In the genomic region with DNA sequence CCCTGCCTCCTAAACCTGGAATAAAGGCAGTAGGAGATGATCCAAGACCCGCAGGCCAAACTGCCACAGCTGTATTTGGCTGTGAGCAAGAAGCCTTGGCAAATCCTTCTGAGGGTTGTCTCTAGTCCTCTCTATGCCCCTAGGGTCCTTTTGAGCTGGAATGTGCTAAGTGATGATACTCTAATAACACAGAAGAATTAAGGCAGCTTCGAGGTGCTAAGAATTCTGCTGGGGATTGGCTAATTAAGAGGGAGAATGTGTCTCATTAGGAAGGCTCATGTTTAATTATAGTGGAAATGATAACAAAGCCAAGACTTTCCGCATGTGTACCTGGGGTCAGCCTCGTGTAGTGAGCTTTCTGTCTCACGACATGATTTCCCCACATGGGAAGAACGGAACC, we compare ENCODE assay signal across 21 mouse cellular contexts.
DNase-seq lines count a peak whose midpoint lies in the region; ATAC-seq and TF ChIP-seq lines count a peak whose summit lies in the region.
"Had no signal": no experiment of that assay in that cellular context is flagged by ENCODE, and none has a peak within 500 bp of the region (broad histone marks: within the 10 kb centered on the region; RNA-seq: fewer than 3 reads in every experiment).

No protein-coding gene starts in this region.

- ATAC-seq in forebrain, embryonic 14.5 days: no peak; the same call in 1 of the 2 replicates
- ATAC-seq in forebrain, embryonic 11.5 days (replicated peaks; ENCODE audit: low FRiP score): no peak
- no peak for ATAC-seq in limb, embryonic 13.5 days (ENCODE audit: low FRiP score, low read depth)
- ATAC-seq in limb, embryonic 15.5 days (ENCODE audit: insufficient number of reproducible peaks, low FRiP score, low TSS enrichment, low read depth): no peak
- ATAC-seq in liver, embryonic 11.5 days (replicated peaks; ENCODE audit: low FRiP score): no peak
- ATAC-seq: forebrain, embryonic 15.5 days; inflammation-experienced regulatory T-cells, adult 6 months had no signal

- H3K9ac ChIP-seq in forebrain, embryonic 14.5 days (ENCODE audit: low read length): no peak overlapping the region
- H3K9ac ChIP-seq in forebrain, embryonic 11.5 days (ENCODE audit: low read length): no peak overlapping the region
- no peak overlapping the region for H3K9ac ChIP-seq in limb, embryonic 13.5 days
- H3K9ac ChIP-seq in limb, embryonic 15.5 days: no peak overlapping the region
- no peak overlapping the region for H3K9ac ChIP-seq in liver, embryonic 11.5 days (ENCODE audit: low read depth, low read length)
- H3K9ac ChIP-seq: forebrain, embryonic 15.5 days; hindbrain, embryonic 13.5 days had no signal

- TF ChIP-seq POLR2A in brain, embryonic 14.5 days (IDR thresholded peaks at IDR 0.05; ENCODE audit: borderline replicate concordance, extremely low read depth, insufficient read depth, insufficient read length, poor library complexity, severe bottlenecking): no peak

- no peaks in the 10 kb centered on the region for H3K27me3 ChIP-seq in forebrain, embryonic 14.5 days (replicated peaks; ENCODE audit: control insufficient read depth, insufficient read depth, low read length)
- no peaks in the 10 kb centered on the region for H3K27me3 ChIP-seq in forebrain, embryonic 11.5 days (ENCODE audit: control insufficient read depth, insufficient read depth, low read length)
- no peaks in the 10 kb centered on the region for H3K27me3 ChIP-seq in limb, embryonic 13.5 days
- no peaks in the 10 kb centered on the region for H3K27me3 ChIP-seq in limb, embryonic 10.5 days (ENCODE audit: low read depth, poor library complexity, severe bottlenecking)
- H3K27me3 ChIP-seq in limb, embryonic 15.5 days: no peaks in the 10 kb centered on the region
- no peaks in the 10 kb centered on the region for H3K27me3 ChIP-seq in liver, embryonic 11.5 days (replicated peaks; ENCODE audit: control insufficient read depth, insufficient read depth, low read length)
- H3K27me3 ChIP-seq: forebrain, embryonic 15.5 days; hindbrain, embryonic 13.5 days had no signal

- 25% methylated on average over 6 of the region's 6 CpGs for WGBS in forebrain, embryonic 14.5 days
- WGBS in forebrain, embryonic 11.5 days: 50% methylated on average over 6 of the region's 6 CpGs
- WGBS in limb, embryonic 13.5 days: 37% methylated on average over 6 of the region's 6 CpGs
- WGBS in limb, embryonic 10.5 days: 67% methylated on average over 6 of the region's 6 CpGs
- WGBS in limb, embryonic 15.5 days: 34% methylated on average over 6 of the region's 6 CpGs
- 65% methylated on average over 6 of the region's 6 CpGs for WGBS in liver, embryonic 11.5 days

- DNase-seq in forebrain, embryonic 14.5 days (ENCODE audit: low spot score): peak; percentile 43
- DNase-seq in forebrain, embryonic 11.5 days (ENCODE audit: low spot score): no peak
- no peak for DNase-seq in limb, embryonic 10.5 days (ENCODE audit: low spot score)
- DNase-seq in brain, embryonic 14.5 days (ENCODE audit: low read depth): peak; percentile 74
- no peak for DNase-seq in right cerebral cortex, postnatal 10 days (ENCODE audit: low spot score in 2 of 2)
- no peak for DNase-seq in liver, embryonic 11.5 days (ENCODE audit: low spot score)
- DNase-seq: adrenal gland, adult 8-10 months; adrenal gland, postnatal 36 days; cerebellum, adult 11-12 months; cerebellum, adult 9-10 months; cerebellum, postnatal 25 days; gastrocnemius, postnatal 10 days; heart, adult 18-20 months; heart, postnatal 10 days; heart, postnatal 4 days had no signal

- H3K27ac ChIP-seq in forebrain, embryonic 14.5 days (ENCODE audit: low read depth, low read length): no peak overlapping the region
- H3K27ac ChIP-seq in forebrain, embryonic 11.5 days (ENCODE audit: low read depth, low read length): no peak overlapping the region
- H3K27ac ChIP-seq in limb, embryonic 13.5 days: 0 out of 2 replicates have a peak overlapping the region, but pooled peaks have one; percentile 33
- no peak overlapping the region for H3K27ac ChIP-seq in limb, embryonic 10.5 days
- 0 out of 2 replicates have a peak overlapping the region, but pooled peaks have one; percentile 11 for H3K27ac ChIP-seq in limb, embryonic 15.5 days
- H3K27ac ChIP-seq in liver, embryonic 11.5 days (ENCODE audit: low read depth, low read length): no peak overlapping the region
- H3K27ac ChIP-seq: forebrain, embryonic 15.5 days; heart, embryonic 10.5 days; hindbrain, embryonic 13.5 days had no signal

- H3K9me3 ChIP-seq in forebrain, embryonic 14.5 days (replicated peaks; ENCODE audit: control insufficient read depth, low read length): no peaks in the 10 kb centered on the region
- H3K9me3 ChIP-seq in forebrain, embryonic 11.5 days (ENCODE audit: control insufficient read depth, low read length): no peaks in the 10 kb centered on the region
- H3K9me3 ChIP-seq in limb, embryonic 13.5 days: no peaks in the 10 kb centered on the region
- no peaks in the 10 kb centered on the region for H3K9me3 ChIP-seq in limb, embryonic 10.5 days (replicated peaks)
- no peaks in the 10 kb centered on the region for H3K9me3 ChIP-seq in limb, embryonic 15.5 days
- H3K9me3 ChIP-seq in liver, embryonic 11.5 days (ENCODE audit: control insufficient read depth, low read length): no peaks in the 10 kb centered on the region
- H3K9me3 ChIP-seq: forebrain, embryonic 15.5 days; heart, embryonic 10.5 days; hindbrain, embryonic 13.5 days had no signal

- no peaks in the 10 kb centered on the region for H3K36me3 ChIP-seq in forebrain, embryonic 14.5 days (ENCODE audit: control insufficient read depth, insufficient read depth, low read length)
- no peaks in the 10 kb centered on the region for H3K36me3 ChIP-seq in forebrain, embryonic 11.5 days (ENCODE audit: control insufficient read depth, insufficient read depth, low read length)
- no peaks in the 10 kb centered on the region for H3K36me3 ChIP-seq in limb, embryonic 13.5 days
- H3K36me3 ChIP-seq in limb, embryonic 10.5 days: no peaks in the 10 kb centered on the region
- H3K36me3 ChIP-seq in limb, embryonic 15.5 days: no peaks in the 10 kb centered on the region
- H3K36me3 ChIP-seq in liver, embryonic 11.5 days (ENCODE audit: control insufficient read depth, insufficient read depth, low read length): no peaks in the 10 kb centered on the region
- H3K36me3 ChIP-seq: forebrain, embryonic 15.5 days; heart, embryonic 10.5 days; hindbrain, embryonic 13.5 days had no signal

- no peaks in the 10 kb centered on the region for H3K4me1 ChIP-seq in forebrain, embryonic 14.5 days (ENCODE audit: control insufficient read depth, insufficient read depth, low read length)
- 0 out of 2 replicates have a peak, but pooled peaks cover 2% of the 10 kb centered on the region for H3K4me1 ChIP-seq in forebrain, embryonic 11.5 days (replicated peaks; ENCODE audit: control insufficient read depth, insufficient read depth, low read length)
- H3K4me1 ChIP-seq in limb, embryonic 13.5 days: peaks cover 37% of the 10 kb centered on the region
- H3K4me1 ChIP-seq in limb, embryonic 10.5 days: peaks cover 9% of the 10 kb centered on the region
- peaks cover 14% of the 10 kb centered on the region for H3K4me1 ChIP-seq in limb, embryonic 15.5 days
- H3K4me1 ChIP-seq in liver, embryonic 11.5 days (replicated peaks; ENCODE audit: control insufficient read depth, insufficient read depth, low read length): no peaks in the 10 kb centered on the region
- H3K4me1 ChIP-seq: heart, embryonic 10.5 days had no signal

- H3K4me3 ChIP-seq in forebrain, embryonic 14.5 days (ENCODE audit: low read depth, low read length): no peak overlapping the region
- no peak overlapping the region for H3K4me3 ChIP-seq in forebrain, embryonic 11.5 days (ENCODE audit: low read depth, low read length)
- H3K4me3 ChIP-seq in limb, embryonic 13.5 days: no peak overlapping the region
- H3K4me3 ChIP-seq in limb, embryonic 10.5 days: no peak overlapping the region
- no peak overlapping the region for H3K4me3 ChIP-seq in limb, embryonic 15.5 days
- H3K4me3 ChIP-seq in liver, embryonic 11.5 days (ENCODE audit: low read depth, low read length): no peak overlapping the region
- H3K4me3 ChIP-seq: forebrain, embryonic 15.5 days; heart, embryonic 10.5 days; hindbrain, embryonic 13.5 days had no signal

- no peak for TF ChIP-seq CTCF in brain, embryonic 14.5 days (IDR thresholded peaks at IDR 0.05; ENCODE audit: borderline replicate concordance, extremely low read depth, insufficient read depth, insufficient read length)

- H3K4me2 ChIP-seq in forebrain, embryonic 14.5 days (ENCODE audit: low read length): no peak overlapping the region
- H3K4me2 ChIP-seq in forebrain, embryonic 11.5 days (ENCODE audit: low read depth, low read length, severe bottlenecking): no peak overlapping the region
- no peak overlapping the region for H3K4me2 ChIP-seq in limb, embryonic 13.5 days (replicated peaks)
- H3K4me2 ChIP-seq in limb, embryonic 15.5 days: no peak overlapping the region
- no peak overlapping the region for H3K4me2 ChIP-seq in liver, embryonic 11.5 days
- H3K4me2 ChIP-seq: forebrain, embryonic 15.5 days; hindbrain, embryonic 13.5 days had no signal

Comparison
In these comparisons a context has a peak if more than half of its experiments do, and no peak if none do; other contexts are left out.
1. DNase-seq: peak in forebrain, embryonic 14.5 days (single experiment) and brain, embryonic 14.5 days (single experiment); none in forebrain, embryonic 11.5 days (single experiment), limb, embryonic 10.5 days (single experiment), right cerebral cortex, postnatal 10 days (0 of 2) and liver, embryonic 11.5 days (single experiment).
2. H3K27ac ChIP-seq: peak in limb, embryonic 13.5 days (single experiment) and limb, embryonic 15.5 days (single experiment); none in forebrain, embryonic 14.5 days (single experiment), forebrain, embryonic 11.5 days (single experiment), limb, embryonic 10.5 days (single experiment) and liver, embryonic 11.5 days (single experiment).